In the genomic region with DNA sequence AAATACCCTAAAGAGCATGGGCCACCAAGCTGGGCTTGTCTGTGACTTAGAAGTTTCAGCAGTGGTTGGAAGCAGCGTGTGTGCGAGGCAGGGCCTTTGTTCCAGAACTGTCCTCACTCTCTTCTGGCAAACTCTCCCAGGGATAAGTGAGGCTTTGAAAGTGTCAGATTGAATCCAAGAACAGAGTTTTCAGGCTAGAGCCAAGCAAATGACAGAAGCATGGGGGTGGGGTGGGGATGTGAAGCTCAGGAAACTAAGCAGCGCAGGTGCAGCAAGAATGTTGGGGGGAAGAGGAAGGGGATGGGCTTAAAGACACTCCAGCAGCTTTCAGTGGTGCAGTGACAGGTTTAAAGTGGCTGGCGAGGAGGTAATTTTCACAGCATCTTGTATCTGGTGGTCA, we compare ENCODE assay signal across 12 mouse cellular contexts.
"Had no signal": no experiment of that assay in that cellular context is flagged by ENCODE, and none has a peak within 500 bp of the region (broad histone marks: within the 10 kb centered on the region; RNA-seq: fewer than 3 reads in every experiment).

No protein-coding gene starts in this region.

- ATAC-seq: intestine, postnatal 0 days; midbrain, embryonic 13.5 days had no signal

- H3K4me1 ChIP-seq: limb, embryonic 12.5 days; liver, embryonic 13.5 days; neural tube, embryonic 13.5 days had no signal

- H3K36me3 ChIP-seq: limb, embryonic 12.5 days; liver, embryonic 13.5 days; midbrain, embryonic 13.5 days; neural tube, embryonic 13.5 days had no signal

- H3K4me3 ChIP-seq: limb, embryonic 12.5 days; liver, embryonic 13.5 days; midbrain, embryonic 13.5 days; neural tube, embryonic 13.5 days had no signal

- DNase-seq: kidney, adult 8-10 months; kidney, postnatal 25 days; liver; liver, embryonic 13.5 days; lung, adult 18-20 months; retina, postnatal 1 day; right cerebral cortex, postnatal 4 days; spleen, adult 18-20 months had no signal

- H3K9me3 ChIP-seq: limb, embryonic 12.5 days; liver, embryonic 13.5 days; midbrain, embryonic 13.5 days; neural tube, embryonic 13.5 days had no signal

- H3K27ac ChIP-seq: limb, embryonic 12.5 days; liver, embryonic 13.5 days; midbrain, embryonic 13.5 days; neural tube, embryonic 13.5 days had no signal

- H3K27me3 ChIP-seq: limb, embryonic 12.5 days; liver, embryonic 13.5 days; midbrain, embryonic 13.5 days; neural tube, embryonic 13.5 days had no signal

- H3K4me2 ChIP-seq: limb, embryonic 12.5 days; liver, embryonic 13.5 days; midbrain, embryonic 13.5 days; neural tube, embryonic 13.5 days had no signal

- H3K9ac ChIP-seq: limb, embryonic 12.5 days; liver, embryonic 13.5 days; midbrain, embryonic 13.5 days; neural tube, embryonic 13.5 days had no signal
